Mouse (Mus musculus): ENCODE measurements at regions not wholly inside any gene's neighbourhood (a gene's known extent, or its start where the extent isn't known, plus 50 kb on each side); places are given as distances from the start of the nearest gene placed in this dataset.

- no peak for TF ChIP-seq CTCF (conservative IDR thresholded peaks at IDR 0.05; ENCODE audit: low read length)
- TF ChIP-seq POU5F1 (IDR thresholded peaks at IDR 0.05; ENCODE audit: borderline replicate concordance, low read length), result no peak
- no peak for TF ChIP-seq NANOG (IDR thresholded peaks at IDR 0.05; ENCODE audit: borderline replicate concordance, low read length)
These were observed 237.8 kb upstream of the Mocs1 start for GRCm38 (mm10) chr17:49190337-49190736.

All from E14TG2a.4 (cell line).